In the genomic region with DNA sequence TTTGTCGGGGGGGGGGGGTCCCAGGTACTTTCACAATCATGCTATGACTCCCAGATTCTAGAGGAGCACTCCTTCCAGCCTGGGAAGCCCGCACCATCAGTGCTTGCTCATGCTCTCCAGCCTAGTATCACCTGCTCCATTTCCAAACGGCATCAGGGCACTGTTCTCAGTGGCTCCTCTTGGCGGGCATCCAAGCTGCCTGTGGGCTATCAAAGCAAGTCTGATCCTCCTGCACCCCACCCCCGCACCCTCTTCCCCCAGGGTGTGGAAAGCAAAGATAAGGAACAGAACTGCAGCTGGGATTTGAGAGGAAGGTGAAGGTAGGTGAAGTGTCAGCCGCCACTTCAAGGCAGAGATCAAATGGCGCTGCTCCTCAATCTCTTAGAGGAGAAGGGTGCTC, we compare ENCODE assay signal across 31 mouse cellular contexts.
DNase-seq lines count a peak whose midpoint lies in the region; ATAC-seq and TF ChIP-seq lines count a peak whose summit lies in the region.
"Had no signal": no experiment of that assay in that cellular context is flagged by ENCODE, and none has a peak within 500 bp of the region (broad histone marks: within the 10 kb centered on the region; RNA-seq: fewer than 3 reads in every experiment).

No protein-coding gene starts in this region.

- no peaks in the 10 kb centered on the region for H3K4me1 ChIP-seq in heart, embryonic 15.5 days (replicated peaks)
- no peaks in the 10 kb centered on the region for H3K4me1 ChIP-seq in lung, embryonic 14.5 days (ENCODE audit: insufficient read depth)
- H3K4me1 ChIP-seq: embryonic facial prominence, embryonic 15.5 days; kidney, embryonic 15.5 days; liver, embryonic 12.5 days; neural tube, embryonic 12.5 days had no signal

- no peak overlapping the region for H3K4me2 ChIP-seq in heart, embryonic 15.5 days
- H3K4me2 ChIP-seq in lung, embryonic 14.5 days = no peak overlapping the region
- H3K4me2 ChIP-seq: embryonic facial prominence, embryonic 15.5 days; forebrain, embryonic 13.5 days; hindbrain, embryonic 14.5 days; kidney, embryonic 15.5 days; liver, embryonic 12.5 days; neural tube, embryonic 12.5 days had no signal

- DNase-seq in adrenal gland, postnatal 14 days = peak; percentile 10
- DNase-seq in adrenal gland, postnatal 25 days = no peak
- DNase-seq in heart, adult 11 months = no peak
- DNase-seq in lung, embryonic 14.5 days = peak; percentile 40
- DNase-seq in lung, postnatal 10 days = no peak
- DNase-seq in testis, postnatal 10 days (ENCODE audit: low spot score) = peak; percentile 57
- DNase-seq in testis, postnatal 14 days (ENCODE audit: low spot score) = no peak
- DNase-seq: cerebellum, adult 11-12 months; gastrocnemius, postnatal 10 days; heart, postnatal 36 days; kidney, adult 11 months; kidney, postnatal 36 days; liver, postnatal 0 days; lung, postnatal 14 days; right cerebral cortex, adult 18-20 months; spleen, adult 18-20 months; thymus, adult 2 months; thymus, postnatal 36 days had no signal

- 27% methylated on average over 7 of the region's 7 CpGs for WGBS in heart, embryonic 15.5 days
- 30% methylated on average over 7 of the region's 7 CpGs for WGBS in lung, embryonic 14.5 days

- TF ChIP-seq CTCF in lung, embryonic 14.5 days (IDR thresholded peaks at IDR 0.05; ENCODE audit: low read depth) = no peak

- H3K27me3 ChIP-seq in heart, embryonic 15.5 days = peaks cover 3% of the 10 kb centered on the region; the same call in 1 of the 2 replicates
- no peaks in the 10 kb centered on the region for H3K27me3 ChIP-seq in lung, embryonic 14.5 days (ENCODE audit: insufficient read depth, low read length)
- H3K27me3 ChIP-seq: embryonic facial prominence, embryonic 15.5 days; forebrain, embryonic 13.5 days; kidney, embryonic 15.5 days; liver, embryonic 12.5 days; neural tube, embryonic 12.5 days had no signal

- peak; percentile 43; the same call in 1 of the 2 replicates for ATAC-seq in heart, embryonic 15.5 days (replicated peaks; ENCODE audit: insufficient number of reproducible peaks, insufficient read depth, low FRiP score, low read depth)
- no peak; the same call in 1 of the 2 replicates for ATAC-seq in lung, embryonic 14.5 days (ENCODE audit: insufficient read depth)
- ATAC-seq: forebrain, embryonic 13.5 days; inflammation-experienced regulatory T-cells, adult 6 months; liver, embryonic 12.5 days; liver, postnatal 0 days had no signal

- H3K27ac ChIP-seq in heart, embryonic 15.5 days = no peak overlapping the region
- no peak overlapping the region for H3K27ac ChIP-seq in lung, embryonic 14.5 days (ENCODE audit: low read depth)
- H3K27ac ChIP-seq: embryonic facial prominence, embryonic 10.5 days; embryonic facial prominence, embryonic 15.5 days; forebrain, embryonic 13.5 days; hindbrain, embryonic 14.5 days; kidney, embryonic 15.5 days; layer of hippocampus, adult 2 months; left cerebral cortex, adult 2 months; liver, embryonic 12.5 days; neural tube, embryonic 12.5 days had no signal

- no peaks in the 10 kb centered on the region for H3K36me3 ChIP-seq in heart, embryonic 15.5 days
- H3K36me3 ChIP-seq in lung, embryonic 14.5 days (ENCODE audit: insufficient read depth) = no peaks in the 10 kb centered on the region
- H3K36me3 ChIP-seq: embryonic facial prominence, embryonic 10.5 days; embryonic facial prominence, embryonic 15.5 days; G1E; kidney, embryonic 15.5 days; liver, embryonic 12.5 days; neural tube, embryonic 12.5 days had no signal

- no peaks in the 10 kb centered on the region for H3K9me3 ChIP-seq in heart, embryonic 15.5 days (replicated peaks)
- H3K9me3 ChIP-seq in lung, embryonic 14.5 days (ENCODE audit: low read depth, low read length) = no peaks in the 10 kb centered on the region
- H3K9me3 ChIP-seq: embryonic facial prominence, embryonic 10.5 days; embryonic facial prominence, embryonic 15.5 days; forebrain, embryonic 13.5 days; kidney, embryonic 15.5 days; neural tube, embryonic 12.5 days had no signal

- H3K9ac ChIP-seq in heart, embryonic 15.5 days = no peak overlapping the region
- no peak overlapping the region for H3K9ac ChIP-seq in lung, embryonic 14.5 days
- H3K9ac ChIP-seq: embryonic facial prominence, embryonic 15.5 days; forebrain, embryonic 13.5 days; hindbrain, embryonic 14.5 days; kidney, embryonic 15.5 days; liver, embryonic 12.5 days; liver, postnatal 0 days; neural tube, embryonic 12.5 days had no signal

- no peak overlapping the region for H3K4me3 ChIP-seq in heart, embryonic 15.5 days
- H3K4me3 ChIP-seq in lung, embryonic 14.5 days (ENCODE audit: low read depth, low read length) = no peak overlapping the region
- H3K4me3 ChIP-seq: embryonic facial prominence, embryonic 10.5 days; embryonic facial prominence, embryonic 15.5 days; forebrain, embryonic 13.5 days; kidney, embryonic 15.5 days; layer of hippocampus, adult 2 months; left cerebral cortex, adult 2 months; liver, embryonic 12.5 days; myocyte; neural tube, embryonic 12.5 days had no signal

Comparison
In these comparisons a context has a peak if more than half of its experiments do, and no peak if none do; other contexts are left out.
1. DNase-seq: peak in adrenal gland, postnatal 14 days (single experiment), lung, embryonic 14.5 days (single experiment) and testis, postnatal 10 days (single experiment); none in adrenal gland, postnatal 25 days (single experiment), heart, adult 11 months (single experiment), lung, postnatal 10 days (single experiment) and testis, postnatal 14 days (single experiment).